Mouse (Mus musculus): ENCODE results near the gene Zkscan5. TPM values are rescaled to one million over a fixed set of nuclear protein-coding genes. Genes with fewer than 3 reads are reported as not detected.
"Not testable (repeated sequence)": the region's sequence is repeated elsewhere in the genome, so short reads cannot be mapped to it uniquely, and the experiment has no call there.

Zkscan5 gene
- polyA plus RNA-seq, 1 experiment from 2014 or later, result 16.2 TPM

- H3K4me1 ChIP-seq, result no peaks in the 10 kb centered on the region
- WGBS, result 96% methylated on average over 21 of the region's 21 CpGs
- H3K36me3 ChIP-seq (replicated peaks), result peaks cover 42% of the 10 kb centered on the region
- no peak for ATAC-seq (replicated peaks)
- H3K27me3 ChIP-seq (replicated peaks), result no peaks in the 10 kb centered on the region
- no peak overlapping the region for H3K27ac ChIP-seq
- no peak overlapping the region for H3K9ac ChIP-seq
- H3K4me3 ChIP-seq, result no peak overlapping the region
- H3K4me2 ChIP-seq, result no peak overlapping the region
- no peaks in the 10 kb centered on the region for H3K9me3 ChIP-seq
Observed at GRCm38 (mm10) chr5:145218206-145218605, 13.8 kb downstream of the Zkscan5 start.

GRCm38 (mm10) chr5:145218671-145219070, 14.3 kb downstream of the Zkscan5 start:
- Histone ChIP-seq H3K9me3 (no peaks in the 10 kb centered on the region), H3K27ac (no peak overlapping the region), H3K4me3 (no peak overlapping the region), H3K9ac (no peak overlapping the region), H3K27me3 (replicated peaks) (no peaks in the 10 kb centered on the region), H3K36me3 (replicated peaks) (peaks cover 42% of the 10 kb centered on the region), H3K4me2 (no peak overlapping the region), H3K4me1 (no peaks in the 10 kb centered on the region)
- no peak for ATAC-seq (replicated peaks)
- WGBS, result 98% methylated on average over 20 of the region's 20 CpGs

GRCm38 (mm10) chr5:145219981-145220380, 15.6 kb downstream of the Zkscan5 start:
- Histone ChIP-seq H3K9me3 (no peaks in the 10 kb centered on the region), H3K36me3 (replicated peaks) (peaks cover 38% of the 10 kb centered on the region), H3K4me2 (no peak overlapping the region), H3K27ac (no peak overlapping the region), H3K27me3 (replicated peaks) (no peaks in the 10 kb centered on the region), H3K4me3 (no peak overlapping the region), H3K9ac (no peak overlapping the region), H3K4me1 (no peaks in the 10 kb centered on the region)
- ATAC-seq (replicated peaks), result no peak
- 91% methylated on average over 8 of the region's 8 CpGs for WGBS

- Histone ChIP-seq H3K4me1 (no peaks in the 10 kb centered on the region), H3K36me3 (replicated peaks) (peaks cover 34% of the 10 kb centered on the region), H3K9ac (no peak overlapping the region), H3K27ac (no peak overlapping the region), H3K9me3 (no peaks in the 10 kb centered on the region), H3K27me3 (replicated peaks) (no peaks in the 10 kb centered on the region), H3K4me3 (no peak overlapping the region), H3K4me2 (no peak overlapping the region)
- no peak for ATAC-seq (replicated peaks)
- WGBS, result 80% methylated on average over 5 of the region's 5 CpGs
Observed at GRCm38 (mm10) chr5:145222840-145223239, 18.5 kb downstream of the Zkscan5 start.

- WGBS, result 92% methylated on average over 12 of the region's 12 CpGs
- no peaks in the 10 kb centered on the region for H3K27me3 ChIP-seq (replicated peaks)
- no peak overlapping the region for H3K9ac ChIP-seq
- no peak overlapping the region for H3K27ac ChIP-seq
- no peaks in the 10 kb centered on the region for H3K9me3 ChIP-seq
- peaks cover 32% of the 10 kb centered on the region for H3K36me3 ChIP-seq (replicated peaks)
- H3K4me1 ChIP-seq, result no peaks in the 10 kb centered on the region
- no peak overlapping the region for H3K4me2 ChIP-seq
- H3K4me3 ChIP-seq, result no peak overlapping the region
- no peak for ATAC-seq (replicated peaks)
Observed at GRCm38 (mm10) chr5:145223395-145223794, 19.0 kb downstream of the Zkscan5 start.

- H3K27me3 ChIP-seq (replicated peaks), result no peaks in the 10 kb centered on the region
- no peaks in the 10 kb centered on the region for H3K9me3 ChIP-seq
- H3K9ac ChIP-seq, result no peak overlapping the region
- no peak for ATAC-seq (replicated peaks)
- no peak overlapping the region for H3K27ac ChIP-seq
- H3K36me3 ChIP-seq (replicated peaks), result peaks cover 5% of the 10 kb centered on the region
- peaks cover 7% of the 10 kb centered on the region; the same call in 1 of the 2 replicates for H3K4me1 ChIP-seq
- no peak overlapping the region for H3K4me2 ChIP-seq
- 69% methylated on average over 2 of the region's 2 CpGs for WGBS
- no peak overlapping the region for H3K4me3 ChIP-seq
Observed at GRCm38 (mm10) chr5:145226453-145226852, 22.1 kb downstream of the Zkscan5 start.

- Histone ChIP-seq H3K36me3 (replicated peaks) (peaks cover 11% of the 10 kb centered on the region), H3K4me1 (peaks cover 23% of the 10 kb centered on the region)
- H3K27me3 ChIP-seq (replicated peaks); H3K4me2 ChIP-seq; ATAC-seq (replicated peaks); H3K9me3 ChIP-seq; H3K27ac ChIP-seq; H3K4me3 ChIP-seq; H3K9ac ChIP-seq: not testable (repeated sequence)
- 82% methylated on average over 6 of the region's 6 CpGs for WGBS
Observed at GRCm38 (mm10) chr5:145229283-145229682, 24.9 kb downstream of the Zkscan5 start.

GRCm38 (mm10) chr5:145230641-145231040, 26.3 kb downstream of the Zkscan5 start:
- Histone ChIP-seq H3K9ac (peak overlapping the region; percentile 95), H3K27me3 (replicated peaks) (no peaks in the 10 kb centered on the region), H3K9me3 (no peaks in the 10 kb centered on the region), H3K27ac (peak overlapping the region; percentile 94; the same call in 1 of the 2 replicates), H3K4me2 (peak overlapping the region; percentile 88), H3K4me1 (peaks cover 23% of the 10 kb centered on the region), H3K36me3 (replicated peaks) (peaks cover 20% of the 10 kb centered on the region), H3K4me3 (peak overlapping the region; percentile 98)
- ATAC-seq (replicated peaks), result no peak
- 91% methylated on average over 4 of the region's 4 CpGs for WGBS

GRCm38 (mm10) chr5:145231367-145231871, 27.1 kb downstream of the Zkscan5 start, which contains the start of gene Zfp655:
TSS of gene Zfp655 (plus strand) at chr5:145231715.
- Histone ChIP-seq H3K36me3 (replicated peaks) (peaks cover 22% of the 10 kb centered on the region), H3K27ac (peak within 1 kb of the TSS; percentile 94), H3K4me1 (peaks cover 23% of the 10 kb centered on the region), H3K27me3 (replicated peaks) (no peaks in the 10 kb centered on the region), H3K9ac (peak within 1 kb of the TSS; percentile 95), H3K4me3 (peak within 1 kb of the TSS; percentile 98), H3K9me3 (no peaks in the 10 kb centered on the region), H3K4me2 (peak within 1 kb of the TSS; percentile 88)
- WGBS, result 0% methylated on average over 42 of the region's 42 CpGs
- ATAC-seq (replicated peaks), result peak; percentile 98

- Histone ChIP-seq H3K9ac (peak overlapping the region; percentile 95), H3K27ac (peak overlapping the region; percentile 94), H3K4me2 (peak overlapping the region; percentile 88), H3K4me3 (peak overlapping the region; percentile 98), H3K4me1 (peaks cover 23% of the 10 kb centered on the region), H3K9me3 (no peaks in the 10 kb centered on the region), H3K36me3 (replicated peaks) (peaks cover 23% of the 10 kb centered on the region), H3K27me3 (replicated peaks) (no peaks in the 10 kb centered on the region)
- ATAC-seq (replicated peaks), result no peak; the same call in 1 of the 2 replicates
- under 1% methylated on average over 47 of the region's 49 CpGs for WGBS
Observed at GRCm38 (mm10) chr5:145231893-145232411, 27.6 kb downstream of the Zkscan5 start.

GRCm38 (mm10) chr5:145234636-145235035, 30.3 kb downstream of the Zkscan5 start:
- no peak for ATAC-seq (replicated peaks)
- H3K9me3 ChIP-seq, result no peaks in the 10 kb centered on the region
- no peaks in the 10 kb centered on the region for H3K27me3 ChIP-seq (replicated peaks)
- no peak overlapping the region for H3K27ac ChIP-seq
- no peak overlapping the region for H3K4me2 ChIP-seq
- no peak overlapping the region for H3K4me3 ChIP-seq
- H3K36me3 ChIP-seq (replicated peaks), result peaks cover 31% of the 10 kb centered on the region
- peaks cover 23% of the 10 kb centered on the region for H3K4me1 ChIP-seq
- H3K9ac ChIP-seq, result no peak overlapping the region

GRCm38 (mm10) chr5:145249520-145249919, 45.2 kb downstream of the Zkscan5 start:
- Histone ChIP-seq H3K4me3 (no peak overlapping the region), H3K9ac (no peak overlapping the region), H3K27me3 (replicated peaks) (no peaks in the 10 kb centered on the region), H3K4me1 (no peaks in the 10 kb centered on the region), H3K27ac (no peak overlapping the region), H3K9me3 (no peaks in the 10 kb centered on the region), H3K4me2 (no peak overlapping the region), H3K36me3 (replicated peaks) (peaks cover 13% of the 10 kb centered on the region)
- no peak for ATAC-seq (replicated peaks)
- WGBS, result 96% methylated on average over 3 of the region's 3 CpGs
